Mouse (Mus musculus) spleen, adult 18-20 months (tissue): Measurements from ENCODE around the gene Txlna.

Experiments
- DNase-seq, 2 experiments: peaks; one replicate each; pipeline ENCODE4 v3.0.0; 2022; ENCODE audit warnings: mixed read lengths in 2 of 2

The Txlna gene

DNA sequence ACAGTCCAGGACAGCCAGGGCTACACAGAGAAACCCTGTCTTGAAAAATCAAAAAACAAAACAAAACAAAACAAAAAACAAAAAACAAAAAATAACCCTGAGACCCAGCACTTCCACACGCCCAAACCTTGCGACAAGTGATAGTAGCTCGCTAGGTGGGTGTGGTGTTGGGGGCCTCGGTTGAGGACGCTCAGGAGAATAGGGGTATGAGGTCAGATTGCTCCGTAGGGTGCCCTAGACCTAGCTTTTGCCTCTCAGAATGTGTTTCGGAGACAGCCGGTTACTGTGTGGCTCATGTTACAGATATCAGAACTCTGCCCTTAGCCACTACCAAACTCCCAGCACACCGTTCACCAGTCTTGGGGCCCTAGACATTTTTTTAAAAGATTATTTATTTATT lies 55.1 kb downstream of the Txlna start:
- no peak for DNase-seq

DNA sequence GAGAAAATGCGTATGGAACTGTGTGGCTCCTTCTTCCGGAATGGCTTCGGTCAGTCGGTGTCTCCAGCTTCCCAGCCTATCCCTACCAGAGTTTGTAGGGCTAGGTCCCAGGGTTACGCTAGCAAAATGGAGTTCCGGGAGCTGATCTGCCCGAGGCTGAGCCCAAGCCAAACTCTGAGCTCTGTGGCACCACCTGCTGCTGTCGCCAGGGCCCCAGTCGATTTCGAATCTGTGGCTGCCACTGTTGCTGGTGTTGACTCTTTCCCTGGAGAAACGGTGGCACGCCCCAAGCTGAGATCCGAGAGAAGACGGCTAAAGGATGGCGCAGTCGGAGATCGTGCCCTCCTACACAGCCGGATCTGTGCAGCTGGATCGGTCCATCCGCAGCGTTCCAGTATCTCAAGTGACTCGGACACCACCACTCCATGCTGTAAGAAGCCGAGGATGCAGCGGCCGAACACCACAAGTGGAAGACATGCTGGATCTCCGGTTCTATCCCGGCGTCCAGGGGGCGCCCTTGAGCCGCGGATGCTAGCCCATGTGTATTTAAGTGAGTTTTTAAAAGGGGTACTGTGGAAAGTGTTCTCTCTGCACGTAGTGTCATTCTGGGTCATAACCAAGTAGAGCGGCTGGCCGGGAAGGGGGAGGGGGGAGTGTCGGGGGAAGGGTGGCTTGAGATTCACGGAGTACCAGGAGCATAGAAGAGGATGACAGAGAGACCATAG lies 55.8 kb downstream of the Txlna start:
- DNase-seq, result peak; percentile 73 to 92

DNA sequence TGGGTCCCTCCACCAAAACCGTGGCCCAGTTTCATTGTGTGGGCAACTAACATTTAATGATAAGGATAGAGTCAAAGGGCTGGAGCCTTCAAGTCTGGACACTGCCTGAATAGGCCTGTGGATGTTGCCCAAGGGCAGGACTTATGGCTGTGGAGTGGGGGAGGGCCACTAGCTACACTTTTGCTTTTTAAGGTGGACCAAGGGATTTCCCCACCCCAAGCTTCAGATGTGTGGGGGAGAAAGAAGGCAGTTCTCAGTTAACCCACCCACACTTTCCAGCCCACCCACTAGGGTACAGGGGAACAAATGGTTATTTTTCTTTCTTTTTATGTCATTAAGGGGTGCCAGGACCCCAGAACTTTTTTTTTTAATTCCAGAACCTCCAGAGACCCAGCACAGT lies 56.5 kb downstream of the Txlna start:
- peak in 1 of 2 experiments; percentile 17 for DNase-seq

DNA sequence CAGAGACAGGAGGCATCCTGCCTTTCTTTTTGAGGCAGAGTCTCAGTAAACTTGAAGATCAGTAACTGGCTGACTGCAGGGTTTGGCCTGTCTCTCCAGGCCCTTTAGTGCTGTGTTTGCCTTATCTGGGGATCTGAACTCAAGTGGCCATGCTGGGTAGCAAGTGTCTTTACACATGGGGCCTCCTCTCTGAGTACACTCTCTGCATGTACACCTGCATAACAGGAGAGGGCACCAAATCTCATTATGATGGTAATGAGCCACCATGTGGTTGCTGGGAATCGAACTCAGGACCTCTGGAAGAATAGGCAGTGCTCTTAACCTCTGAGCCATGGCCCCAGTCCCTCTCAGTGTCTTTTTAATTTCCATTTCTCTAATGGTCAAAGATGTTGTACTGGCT lies 58.6 kb downstream of the Txlna start:
- no peak for DNase-seq

DNA sequence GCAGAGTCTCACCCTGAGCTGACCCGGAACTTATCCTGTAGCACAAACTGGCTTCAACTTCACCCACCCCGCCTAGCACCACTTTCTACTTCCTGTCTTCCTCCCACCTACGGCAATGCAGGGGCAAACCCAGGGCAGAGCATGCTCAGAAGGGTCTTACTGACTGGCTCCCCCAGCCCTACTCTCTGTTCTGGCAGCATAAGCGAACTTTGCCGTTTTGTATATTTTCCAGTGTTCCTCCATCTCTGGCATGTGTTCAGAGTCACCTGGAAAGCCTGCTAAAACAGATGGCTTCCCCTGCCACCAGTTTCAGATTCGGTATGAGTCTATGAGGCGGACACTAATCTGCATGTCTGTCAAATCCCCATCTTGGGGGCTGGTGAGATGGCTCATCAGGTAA lies 60.5 kb downstream of the Txlna start:
- peak; percentile 36 to 45 for DNase-seq

DNA sequence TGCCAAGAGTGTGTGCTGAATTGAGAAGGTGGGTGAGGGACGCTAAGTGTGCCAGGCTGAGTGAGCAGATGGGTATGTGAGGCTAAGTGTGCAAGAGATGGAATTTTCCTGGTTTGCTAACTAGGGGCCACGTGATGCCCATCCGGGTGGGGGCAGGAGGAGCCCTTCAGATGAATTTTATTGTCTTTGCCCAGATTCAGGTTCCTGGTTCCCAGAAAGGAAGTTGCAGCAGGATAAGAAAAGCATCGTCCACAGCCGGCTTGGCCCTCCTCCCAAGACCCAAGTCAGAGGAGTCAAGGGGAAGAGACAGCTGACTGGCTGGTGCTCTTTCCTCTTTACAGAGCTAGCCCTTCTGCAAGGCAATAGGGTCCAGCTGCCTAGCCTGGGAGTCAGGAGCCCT lies 62.4 kb downstream of the Txlna start, which contains the start of gene Fam167b:
Fam167b (minus strand) TSS at position 84 of the 400 bp plus-strand sequence.
- no peak for DNase-seq

DNA sequence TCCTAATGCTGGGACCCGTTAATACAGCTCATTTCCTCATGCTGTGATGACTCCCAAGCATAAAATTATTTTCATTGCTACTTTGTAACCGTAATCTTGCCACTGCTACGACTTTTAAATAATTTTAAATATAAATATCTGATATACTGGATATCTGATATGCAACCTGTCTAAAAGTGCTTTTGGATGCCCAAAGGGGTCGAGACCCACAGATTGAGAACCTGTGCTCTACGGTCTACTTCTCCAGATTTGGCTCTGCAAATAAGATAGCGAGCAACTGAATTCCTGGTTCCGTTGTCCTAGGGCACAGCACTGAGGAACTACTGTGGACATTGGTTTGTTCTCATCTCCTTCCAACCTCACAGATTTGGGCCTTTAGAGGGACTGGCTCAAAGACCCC lies 63.2 kb downstream of the Txlna start:
- DNase-seq, result no peak

DNA sequence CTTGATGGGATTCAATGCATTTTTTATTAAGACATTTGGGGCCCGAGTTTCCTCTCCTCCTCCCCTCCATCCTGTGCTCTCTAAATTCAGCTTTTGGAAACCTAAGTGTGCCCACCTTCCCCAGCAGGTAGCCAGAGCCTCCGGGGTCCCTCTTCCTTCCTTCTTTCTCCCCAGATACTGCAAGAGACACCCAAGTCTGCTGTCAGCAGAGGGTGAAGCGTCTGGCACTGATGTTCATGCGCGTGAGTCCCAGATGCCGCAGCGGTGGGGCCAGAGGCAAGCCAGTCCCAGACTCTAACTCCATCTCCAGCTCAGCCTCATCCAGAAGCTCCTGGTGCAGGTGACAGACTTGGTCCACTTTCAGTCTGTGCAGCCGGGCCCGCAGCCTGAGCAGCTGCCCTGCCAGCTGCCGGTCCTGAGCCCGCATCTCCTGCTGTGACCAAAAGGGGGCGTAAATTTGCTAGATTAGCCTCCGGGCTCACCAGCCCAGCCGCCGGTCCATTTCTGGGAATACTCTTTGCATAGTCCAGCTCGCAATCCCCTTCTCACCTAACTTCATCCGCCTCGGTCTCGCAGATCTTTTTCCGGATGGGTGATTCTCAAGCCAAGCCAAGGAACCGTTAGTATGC lies 63.9 kb downstream of the Txlna start:
- peak; percentile 67 to 75 for DNase-seq
